Mouse (Mus musculus): Measurements from ENCODE around the gene Abcc9.

The Abcc9 gene

GRCm38 (mm10) chr6:142614324-142614723 lies 87.8 kb downstream of the Abcc9 start:
- no peak for DNase-seq (ENCODE audit: low spot score)

- DNase-seq (ENCODE audit: low spot score), result no peak
These were observed 89.7 kb downstream of the Abcc9 start for GRCm38 (mm10) chr6:142612366-142612765.

- DNase-seq (ENCODE audit: low spot score), result no peak
These were observed 92.4 kb downstream of the Abcc9 start for GRCm38 (mm10) chr6:142609401-142610373.

DNA sequence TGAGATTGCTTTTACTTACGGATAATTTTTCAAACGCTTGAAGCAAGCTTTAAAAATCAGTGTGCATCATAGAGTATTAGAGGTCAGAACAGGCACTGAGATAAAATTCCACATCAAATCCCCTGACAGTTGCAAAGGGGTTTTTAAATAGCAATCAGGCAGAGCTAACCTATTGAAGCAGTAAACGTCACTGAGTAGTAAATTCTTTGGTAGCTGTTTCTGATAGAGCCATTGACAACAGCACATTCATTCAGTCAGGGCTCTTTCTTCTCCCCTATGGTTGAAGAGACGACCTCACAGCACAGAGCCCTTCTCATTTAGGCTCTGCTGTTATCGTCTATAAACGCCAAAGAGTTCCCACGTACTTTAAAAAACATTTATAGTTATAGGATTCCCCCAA lies 95.0 kb downstream of the Abcc9 start:
- no peak for DNase-seq (ENCODE audit: low spot score)

GRCm38 (mm10) chr6:142602772-142603171 lies 99.3 kb downstream of the Abcc9 start:
- DNase-seq (ENCODE audit: low spot score), result no peak

DNA sequence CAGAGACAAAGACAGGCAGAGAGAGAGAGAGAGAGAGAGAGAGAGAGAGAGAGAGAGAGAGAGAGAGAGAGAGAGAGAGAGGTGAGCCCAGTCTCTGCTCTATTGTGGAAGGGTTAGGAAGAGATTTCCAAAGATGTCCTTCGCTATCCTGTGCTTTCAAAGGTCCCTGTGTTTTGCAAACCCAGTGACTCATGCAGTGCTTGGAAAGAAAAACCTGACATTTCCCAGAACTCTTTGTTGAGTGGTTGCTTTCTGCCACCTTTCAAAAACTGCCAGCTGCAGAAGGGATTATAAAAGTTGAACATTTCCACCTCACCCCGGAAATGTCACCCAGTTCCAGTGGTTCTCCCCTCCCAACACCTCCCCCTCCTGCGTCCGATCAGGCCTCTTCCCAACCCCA lies 123.3 kb downstream of the Abcc9 start:
- DNase-seq (ENCODE audit: low spot score), result no peak

DNA sequence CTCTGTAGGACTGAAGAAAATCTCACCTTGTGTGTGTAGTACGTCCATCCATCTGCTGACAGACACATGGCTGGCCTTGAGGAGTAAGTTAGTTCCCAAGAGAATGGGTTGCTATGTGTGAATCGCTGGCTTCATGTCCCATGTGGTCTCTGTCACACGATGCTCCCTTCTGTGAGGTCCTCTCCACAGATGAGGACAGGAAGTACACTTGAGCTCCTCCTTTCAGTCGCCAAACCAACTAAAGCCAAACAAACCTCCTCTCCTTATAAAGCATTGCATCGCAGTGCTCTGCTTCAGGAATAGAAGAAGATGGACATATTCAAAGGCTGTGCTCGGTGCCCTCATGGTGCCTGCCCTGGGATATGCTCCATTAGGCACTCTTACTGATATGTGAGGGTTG lies 124.3 kb downstream of the Abcc9 start:
- DNase-seq (ENCODE audit: low spot score), result no peak

- no peak for DNase-seq (ENCODE audit: low spot score)
These were observed 129.2 kb downstream of the Abcc9 start for GRCm38 (mm10) chr6:142572876-142573275.

DNA sequence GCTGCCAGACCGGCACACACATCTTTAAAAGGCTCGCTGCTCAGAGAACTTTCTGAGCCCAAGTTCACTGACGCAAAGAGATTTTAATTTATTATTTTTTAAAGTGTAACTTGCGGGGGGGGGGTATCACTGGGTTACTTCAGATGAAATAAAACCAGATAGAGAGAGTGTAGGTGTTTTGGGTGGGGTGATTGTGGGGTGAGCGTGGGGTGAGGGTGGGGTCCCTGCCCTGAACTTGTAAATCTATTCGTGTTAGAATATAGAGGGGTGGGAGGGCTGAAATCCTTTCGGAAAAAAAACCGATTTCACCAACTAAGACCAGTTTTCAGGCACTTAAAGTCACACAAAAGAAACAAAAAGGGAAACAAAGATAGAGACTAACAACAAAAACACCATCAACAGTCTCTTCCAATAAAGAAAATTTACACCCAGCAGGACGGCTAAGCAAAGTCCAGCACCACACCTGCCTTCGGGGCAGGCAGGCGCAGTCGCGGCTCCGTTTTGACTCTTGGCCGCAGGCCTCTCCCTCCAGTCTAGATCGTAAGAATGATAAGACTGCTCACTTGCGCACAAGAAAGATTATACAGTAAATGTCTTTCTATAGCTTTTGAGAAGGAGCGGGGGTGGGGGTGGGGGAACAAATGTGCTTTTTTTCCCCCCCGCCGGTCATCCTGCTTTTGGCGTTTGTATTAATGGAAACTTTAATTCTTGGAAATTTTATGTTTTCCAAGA lies 130.3 kb downstream of the Abcc9 start:
- DNase-seq (ENCODE audit: low spot score), result no peak

DNA sequence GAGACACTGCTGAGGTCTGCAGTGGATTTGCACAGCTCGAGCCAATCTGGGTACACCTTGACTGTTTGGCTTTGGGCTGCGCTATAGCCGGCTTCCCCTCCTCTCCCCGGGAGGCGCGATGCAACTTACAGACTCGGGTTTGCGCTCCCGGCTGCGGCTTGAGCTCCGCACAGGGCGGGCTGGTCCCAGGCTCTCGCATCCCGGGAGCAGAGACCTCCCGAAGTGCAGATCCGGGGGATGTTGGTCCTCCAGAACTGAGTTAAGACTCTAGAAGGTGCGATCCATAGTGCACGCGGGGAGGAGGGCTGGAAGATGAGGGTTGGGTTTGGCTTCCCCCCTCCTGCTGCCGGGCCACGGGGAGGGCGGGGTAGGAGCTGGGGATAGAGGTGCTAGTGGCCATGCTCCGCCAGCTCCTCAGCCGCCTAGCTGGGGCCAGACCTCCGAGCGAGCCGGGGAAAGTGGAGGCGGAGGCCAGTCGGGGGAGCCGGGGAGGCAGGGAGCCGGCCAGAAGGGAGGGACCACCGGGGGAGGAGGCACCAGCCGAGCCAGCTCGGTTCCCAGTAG lies 131.0 kb downstream of the Abcc9 start, which contains the start of gene Kcnj8:
TSS of gene Kcnj8 (minus strand) at position 560 of the 564 bp plus-strand sequence.
- DNase-seq (ENCODE audit: low spot score), result peak; percentile 77

DNA sequence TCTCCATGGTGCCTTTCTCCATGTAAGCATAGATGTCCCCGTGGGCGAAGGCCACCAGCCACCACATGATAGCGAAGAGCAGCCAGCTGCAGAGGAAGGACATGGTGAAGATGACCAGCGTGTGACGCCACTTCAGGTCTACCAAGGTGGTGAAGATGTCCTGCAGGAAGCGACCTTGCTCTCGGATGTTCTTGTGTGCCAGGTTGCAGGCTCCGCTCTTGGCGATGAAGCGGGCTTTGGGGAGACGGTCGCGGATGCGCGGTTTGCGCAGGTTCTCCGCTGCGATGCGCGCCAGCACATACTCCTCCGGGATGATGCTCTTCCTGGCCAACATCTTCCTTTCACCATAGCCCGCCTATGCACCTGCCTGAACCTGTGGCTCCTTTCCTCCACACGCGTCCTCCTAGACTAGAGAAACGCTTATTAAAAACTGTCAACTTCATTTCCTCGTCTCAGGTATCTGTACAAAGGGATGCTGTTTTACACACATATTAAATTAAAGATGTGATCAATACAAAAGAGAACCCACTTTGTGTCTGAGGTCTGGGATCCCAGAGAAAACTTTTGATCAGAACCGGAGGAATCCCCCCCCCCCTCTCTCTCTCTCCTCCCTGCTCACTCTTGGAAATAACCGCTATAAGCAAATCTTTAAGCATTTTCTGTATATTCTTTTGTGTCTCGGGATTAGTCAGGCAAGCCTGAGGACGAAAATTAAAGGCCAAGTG lies 131.9 kb downstream of the Abcc9 start:
- no peak for DNase-seq (ENCODE audit: low spot score)

DNA sequence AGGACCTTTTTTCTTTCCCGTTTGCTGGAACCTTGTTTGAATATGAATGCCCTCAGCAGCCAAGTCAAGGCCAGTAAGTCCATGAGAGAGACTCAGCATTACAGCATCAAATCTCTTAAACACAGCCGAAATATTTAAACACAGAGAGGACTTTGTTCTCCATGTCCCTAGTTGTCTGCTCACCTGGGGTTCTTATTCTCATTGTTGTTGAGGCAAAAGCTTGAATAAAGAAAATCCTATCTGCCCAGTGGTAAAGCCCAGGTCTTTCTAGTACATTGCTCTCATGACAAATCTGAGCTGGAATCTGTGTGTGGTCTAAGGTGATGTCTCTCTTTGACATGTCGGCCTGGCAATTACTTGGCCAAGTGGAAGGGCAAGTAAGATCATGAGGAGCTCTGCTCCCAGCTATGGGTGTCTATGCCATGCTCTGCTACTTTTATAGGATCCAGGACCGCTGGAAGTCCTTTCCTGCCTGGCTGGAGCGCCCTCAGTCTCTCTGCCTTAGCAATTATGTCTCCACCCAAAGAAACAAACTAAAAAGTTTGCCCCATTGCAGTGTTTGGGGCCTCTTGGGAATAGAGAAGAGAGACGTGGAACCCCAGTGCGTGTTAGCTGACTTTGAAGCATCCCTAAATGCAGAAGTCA lies 133.3 kb downstream of the Abcc9 start:
- no peak for DNase-seq (ENCODE audit: low spot score)

GRCm38 (mm10) chr6:142567452-142567851 lies 134.7 kb downstream of the Abcc9 start:
- peak; percentile 48 for DNase-seq (ENCODE audit: low spot score)

DNA sequence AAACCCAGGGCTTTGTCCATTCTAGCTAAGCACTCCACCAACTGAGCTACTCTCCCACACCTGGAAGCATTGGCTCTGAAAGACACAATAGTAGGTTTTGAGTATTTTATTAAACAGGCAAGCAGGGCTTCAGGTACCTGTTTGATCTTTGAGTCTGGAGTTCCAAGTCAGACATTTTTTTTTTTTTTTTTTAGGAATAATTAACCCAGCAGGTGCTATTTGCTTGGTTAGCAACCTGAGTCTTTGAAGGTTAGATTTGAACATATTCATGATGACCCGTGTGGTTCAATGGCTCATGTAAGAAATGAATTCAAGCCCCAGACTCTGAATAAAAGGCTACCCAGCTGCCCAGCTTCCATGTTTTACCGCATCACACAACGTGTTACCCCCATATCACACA lies 137.4 kb downstream of the Abcc9 start:
- DNase-seq (ENCODE audit: low spot score), result no peak

DNA sequence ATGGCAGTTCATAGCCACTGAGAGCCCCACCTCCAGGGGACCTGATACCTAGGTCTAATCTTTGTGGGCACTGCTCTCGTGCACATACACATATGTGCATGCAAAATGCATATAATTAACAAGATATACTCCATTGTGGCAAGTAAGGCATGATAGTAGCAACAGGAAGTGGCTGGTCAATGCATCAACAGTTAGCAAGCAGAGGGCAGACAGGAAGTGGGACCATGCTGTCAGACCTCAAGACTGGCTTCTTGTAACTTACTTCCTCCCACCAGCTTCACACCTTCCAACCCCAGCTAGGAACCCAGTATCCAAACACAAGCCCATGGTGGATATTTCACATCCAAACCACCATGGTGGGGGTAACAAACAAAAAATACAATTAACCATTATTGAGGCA lies 141.0 kb downstream of the Abcc9 start:
- DNase-seq (ENCODE audit: low spot score), result no peak

DNA sequence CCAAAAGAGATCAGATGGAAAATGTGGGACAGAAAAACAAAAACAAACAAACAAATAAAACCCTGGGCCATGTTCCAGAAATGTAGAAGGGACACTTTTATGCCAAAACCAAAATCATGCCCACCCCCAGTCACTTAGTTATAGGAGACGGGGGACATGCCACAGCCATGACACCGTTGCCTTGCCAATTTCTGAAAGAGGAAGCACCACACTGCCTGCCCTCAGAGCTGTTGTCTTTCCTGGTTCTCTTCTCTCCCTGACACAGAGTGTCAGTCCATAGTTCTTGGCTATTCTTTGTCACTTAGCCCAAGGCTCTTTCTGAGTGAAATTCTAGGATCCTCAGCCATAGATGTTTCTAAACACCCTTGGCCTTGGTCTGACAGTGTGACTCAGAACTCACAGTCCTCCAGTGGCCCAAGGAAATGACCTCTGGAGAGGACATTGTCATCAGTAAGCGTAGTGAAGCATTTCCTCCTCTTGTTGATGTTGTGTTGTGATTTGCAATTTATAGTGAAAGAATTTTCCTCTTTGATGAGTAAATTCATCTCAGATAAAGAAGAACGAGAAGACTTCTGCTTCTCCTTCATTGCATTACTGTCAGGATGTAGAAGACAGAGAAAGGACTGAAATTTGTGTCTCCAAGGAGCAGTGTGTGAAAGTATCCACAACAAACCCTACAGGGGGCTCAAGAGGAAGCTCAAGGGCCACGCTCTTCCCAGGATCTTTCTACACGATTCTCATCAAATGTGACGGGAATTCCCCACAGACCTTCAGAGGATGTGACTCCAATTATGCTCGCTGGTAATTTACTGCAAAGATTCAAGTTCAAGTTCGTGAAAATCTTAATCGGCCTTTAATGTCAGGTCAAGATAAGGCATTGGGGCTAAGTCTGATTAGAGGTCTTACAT lies 143.1 kb downstream of the Abcc9 start:
- DNase-seq (ENCODE audit: low spot score), result no peak

DNA sequence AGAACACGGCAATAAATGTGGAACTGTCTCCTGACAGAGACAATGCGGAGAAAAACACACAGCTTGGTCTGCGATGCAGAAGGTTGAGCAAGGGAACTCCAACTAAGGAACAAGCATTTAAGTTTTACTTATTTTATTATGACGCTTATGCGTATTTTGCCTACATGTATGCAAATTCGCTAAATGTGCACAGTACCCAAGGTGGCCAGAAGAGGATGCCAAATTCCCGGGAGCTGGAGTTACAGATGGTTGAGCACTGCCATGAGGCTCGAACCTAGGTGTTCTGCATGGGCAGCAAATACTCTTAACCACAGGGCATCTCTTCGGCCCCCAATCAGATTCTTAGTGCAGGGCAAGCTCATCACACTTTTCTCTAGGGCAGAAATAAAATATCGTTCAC lies 144.0 kb downstream of the Abcc9 start:
- no peak for DNase-seq (ENCODE audit: low spot score)

- no peak for DNase-seq (ENCODE audit: low spot score)
These were observed 146.1 kb downstream of the Abcc9 start for GRCm38 (mm10) chr6:142555988-142556387.

- no peak for DNase-seq (ENCODE audit: low spot score)
These were observed 150.6 kb downstream of the Abcc9 start for GRCm38 (mm10) chr6:142551482-142551881.

- no peak for DNase-seq (ENCODE audit: low spot score)
These were observed 151.2 kb downstream of the Abcc9 start for GRCm38 (mm10) chr6:142550871-142551270.
